Mouse (Mus musculus): Measurements from ENCODE around the gene Decr2. TPM values are rescaled to one million over a fixed set of nuclear protein-coding genes. Genes with fewer than 3 reads are reported as not detected.

Decr2 gene
- polyA plus RNA-seq, 1 experiment from 2014 or later = 25.0 TPM

GRCm38 (mm10) chr17:26057278-26057677 is 32.9 kb downstream of the Decr2 start:
- TF ChIP-seq CTCF (IDR thresholded peaks at IDR 0.05; ENCODE audit: low read depth) = no peak
- Histone ChIP-seq H3K9me3 (ENCODE audit: low read depth, low read length) (no peaks in the 10 kb centered on the region), H3K27ac (ENCODE audit: low read depth) (no peak overlapping the region), H3K9ac (no peak overlapping the region), H3K4me1 (ENCODE audit: insufficient read depth) (no peaks in the 10 kb centered on the region), H3K4me3 (ENCODE audit: low read depth, low read length) (no peak overlapping the region), H3K4me2 (no peak overlapping the region), H3K36me3 (ENCODE audit: insufficient read depth) (peaks cover 30% of the 10 kb centered on the region), H3K27me3 (ENCODE audit: insufficient read depth, low read length) (no peaks in the 10 kb centered on the region)
- ATAC-seq (ENCODE audit: insufficient read depth) (no peak), DNase-seq (no peak)
- 90% methylated on average over 8 of the region's 8 CpGs for WGBS

GRCm38 (mm10) chr17:26055164-26055563 is 35.0 kb downstream of the Decr2 start:
- Histone ChIP-seq H3K4me3 (ENCODE audit: low read depth, low read length) (no peak overlapping the region), H3K4me2 (no peak overlapping the region), H3K27ac (ENCODE audit: low read depth) (no peak overlapping the region), H3K9me3 (ENCODE audit: low read depth, low read length) (no peaks in the 10 kb centered on the region), H3K9ac (no peak overlapping the region), H3K4me1 (ENCODE audit: insufficient read depth) (no peaks in the 10 kb centered on the region), H3K36me3 (ENCODE audit: insufficient read depth) (peaks cover 28% of the 10 kb centered on the region), H3K27me3 (ENCODE audit: insufficient read depth, low read length) (no peaks in the 10 kb centered on the region)
- no peak for ATAC-seq (ENCODE audit: insufficient read depth)
- WGBS = 69% methylated on average over 6 of the region's 6 CpGs
- TF ChIP-seq CTCF (IDR thresholded peaks at IDR 0.05; ENCODE audit: low read depth) = no peak
- DNase-seq = no peak

- H3K9me3 ChIP-seq (ENCODE audit: low read depth, low read length) = no peaks in the 10 kb centered on the region
- no peak overlapping the region for H3K9ac ChIP-seq
- WGBS = 69% methylated on average over 17 of the region's 17 CpGs
- no peaks in the 10 kb centered on the region for H3K4me1 ChIP-seq (ENCODE audit: insufficient read depth)
- H3K27me3 ChIP-seq (ENCODE audit: insufficient read depth, low read length) = no peaks in the 10 kb centered on the region
- H3K27ac ChIP-seq (ENCODE audit: low read depth) = no peak overlapping the region
- ATAC-seq (ENCODE audit: insufficient read depth) (no peak), DNase-seq (no peak)
- no peak overlapping the region for H3K4me2 ChIP-seq
- peaks cover 28% of the 10 kb centered on the region for H3K36me3 ChIP-seq (ENCODE audit: insufficient read depth)
- no peak overlapping the region for H3K4me3 ChIP-seq (ENCODE audit: low read depth, low read length)
- TF ChIP-seq CTCF (IDR thresholded peaks at IDR 0.05; ENCODE audit: low read depth) = no peak
These were observed 35.8 kb downstream of the Decr2 start for GRCm38 (mm10) chr17:26054133-26054845.

- no peak overlapping the region for H3K4me3 ChIP-seq (ENCODE audit: low read depth, low read length)
- no peak for ATAC-seq (ENCODE audit: insufficient read depth)
These were observed 37.4 kb downstream of the Decr2 start for GRCm38 (mm10) chr17:26052706-26053105.

GRCm38 (mm10) chr17:26052074-26052473 is 38.1 kb downstream of the Decr2 start:
- H3K9me3 ChIP-seq (ENCODE audit: low read depth, low read length) = no peaks in the 10 kb centered on the region
- no peak overlapping the region for H3K9ac ChIP-seq
- DNase-seq (no peak), ATAC-seq (ENCODE audit: insufficient read depth) (no peak)
- H3K36me3 ChIP-seq (ENCODE audit: insufficient read depth) = peaks cover 17% of the 10 kb centered on the region; the same call in 1 of the 2 replicates
- no peak overlapping the region for H3K4me2 ChIP-seq
- WGBS = 81% methylated on average over 4 of the region's 4 CpGs
- H3K27me3 ChIP-seq (ENCODE audit: insufficient read depth, low read length) = no peaks in the 10 kb centered on the region
- H3K4me3 ChIP-seq (ENCODE audit: low read depth, low read length) = no peak overlapping the region
- H3K4me1 ChIP-seq (ENCODE audit: insufficient read depth) = no peaks in the 10 kb centered on the region
- TF ChIP-seq CTCF (IDR thresholded peaks at IDR 0.05; ENCODE audit: low read depth) = no peak
- H3K27ac ChIP-seq (ENCODE audit: low read depth) = no peak overlapping the region

More at GRCm38 (mm10) chr17:26052706-26053105, 37.4 kb downstream of the Decr2 start:
- peaks cover 20% of the 10 kb centered on the region; the same call in 1 of the 2 replicates for H3K36me3 ChIP-seq (ENCODE audit: insufficient read depth)
- no peaks in the 10 kb centered on the region for H3K4me1 ChIP-seq (ENCODE audit: insufficient read depth)
- TF ChIP-seq CTCF (IDR thresholded peaks at IDR 0.05; ENCODE audit: low read depth) = no peak
- H3K4me2 ChIP-seq = no peak overlapping the region
- no peak overlapping the region for H3K27ac ChIP-seq (ENCODE audit: low read depth)
- H3K9me3 ChIP-seq (ENCODE audit: low read depth, low read length) = no peaks in the 10 kb centered on the region
- no peaks in the 10 kb centered on the region for H3K27me3 ChIP-seq (ENCODE audit: insufficient read depth, low read length)
- DNase-seq = no peak
- H3K9ac ChIP-seq = no peak overlapping the region
- WGBS = 71% methylated on average over 4 of the region's 4 CpGs

- Histone ChIP-seq H3K4me2 (no peak overlapping the region), H3K4me1 (ENCODE audit: insufficient read depth) (no peaks in the 10 kb centered on the region), H3K9me3 (ENCODE audit: low read depth, low read length) (no peaks in the 10 kb centered on the region), H3K27me3 (ENCODE audit: insufficient read depth, low read length) (no peaks in the 10 kb centered on the region), H3K4me3 (ENCODE audit: low read depth, low read length) (no peak overlapping the region), H3K36me3 (ENCODE audit: insufficient read depth) (no peaks in the 10 kb centered on the region), H3K27ac (ENCODE audit: low read depth) (no peak overlapping the region), H3K9ac (no peak overlapping the region)
- no peak for ATAC-seq (ENCODE audit: insufficient read depth)
- no peak for TF ChIP-seq CTCF (IDR thresholded peaks at IDR 0.05; ENCODE audit: low read depth)
- DNase-seq = no peak
- WGBS = 85% methylated on average over 8 of the region's 8 CpGs
These were observed 42.0 kb downstream of the Decr2 start for GRCm38 (mm10) chr17:26048118-26048517.

GRCm38 (mm10) chr17:26046253-26046997 is 43.7 kb downstream of the Decr2 start:
- ATAC-seq (ENCODE audit: insufficient read depth) (no peak), DNase-seq (no peak)
- WGBS = 57% methylated on average over 10 of the region's 10 CpGs
- no peak for TF ChIP-seq CTCF (IDR thresholded peaks at IDR 0.05; ENCODE audit: low read depth)
- Histone ChIP-seq H3K4me3 (ENCODE audit: low read depth, low read length) (no peak overlapping the region), H3K4me2 (no peak overlapping the region), H3K27ac (ENCODE audit: low read depth) (no peak overlapping the region), H3K9ac (no peak overlapping the region), H3K27me3 (ENCODE audit: insufficient read depth, low read length) (no peaks in the 10 kb centered on the region), H3K36me3 (ENCODE audit: insufficient read depth) (no peaks in the 10 kb centered on the region), H3K9me3 (ENCODE audit: low read depth, low read length) (no peaks in the 10 kb centered on the region), H3K4me1 (ENCODE audit: insufficient read depth) (no peaks in the 10 kb centered on the region)

Data from lung, embryonic 14.5 days (tissue).